ENCODE assay signal across 8 mouse cellular contexts in genomic region chr14:52278932-52279746, GRCm38 (mm10). TPM values are rescaled to one million over a fixed set of nuclear protein-coding genes. Genes with fewer than 3 reads are reported as not detected.
DNase-seq lines count a peak whose midpoint lies in the region; ATAC-seq lines count a peak whose summit lies in the region.

Tox4 (plus strand) TSS chr14:52279146.
Rab2b (minus strand) TSS chr14:52279545.

- no peaks in the 10 kb centered on the region for H3K27me3 ChIP-seq in intestine, embryonic 14.5 days (replicated peaks; ENCODE audit: control insufficient read depth, insufficient read depth, low read length)

- H3K36me3 ChIP-seq in intestine, embryonic 14.5 days (ENCODE audit: control insufficient read depth, insufficient read depth, low read length): peaks cover 5% of the 10 kb centered on the region

- peak within 1 kb of the TSS; percentile 88 for H3K4me3 ChIP-seq in intestine, embryonic 14.5 days (ENCODE audit: low read depth, low read length)

- peak within 1 kb of the TSS; percentile 83 for H3K27ac ChIP-seq in intestine, embryonic 14.5 days (ENCODE audit: low read depth)

- under 1% methylated on average over 66 of the region's 66 CpGs for WGBS in intestine, embryonic 14.5 days

- intact Hi-C loops in left cerebral cortex, postnatal 14 days (cut with DNase I): no loop called here

- H3K4me1 ChIP-seq in intestine, embryonic 14.5 days (replicated peaks; ENCODE audit: control insufficient read depth, insufficient read depth, low read length): peaks cover 7% of the 10 kb centered on the region

- H3K9me3 ChIP-seq in intestine, embryonic 14.5 days (ENCODE audit: control insufficient read depth, low read length): no peaks in the 10 kb centered on the region

- peak; percentile 97 to 98 for DNase-seq in adrenal gland, adult 18-20 months (ENCODE audit: low spot score in 2 of 2)
- peak; percentile 99 for DNase-seq in embryo, embryonic 11 days
- peak; percentile 98 for DNase-seq in gastrocnemius, postnatal 25 days
- DNase-seq in intestine, embryonic 14.5 days (ENCODE audit: low spot score): peak; percentile 99
- DNase-seq in left cerebral cortex, postnatal 14 days (ENCODE audit: low spot score in 2 of 2): peak; percentile 99 to 100
- DNase-seq in mesoderm, embryonic 11.5 days (ENCODE audit: low read depth, low spot score): peak; percentile 99
- DNase-seq in right cerebral cortex, postnatal 36 days (ENCODE audit: low spot score in 2 of 2): peak; percentile 99
- peak; percentile 99 for DNase-seq in yolk sac, embryonic 10.5 days (ENCODE audit: low spot score)

- peak within 1 kb of the TSS; percentile 85 for H3K9ac ChIP-seq in intestine, embryonic 14.5 days (ENCODE audit: low read length)

- peak; percentile 99 for ATAC-seq in intestine, embryonic 14.5 days (replicated peaks; ENCODE audit: low FRiP score, low TSS enrichment, low read depth)

- peak within 1 kb of the TSS; percentile 71 for H3K4me2 ChIP-seq in intestine, embryonic 14.5 days (ENCODE audit: low read length)

RNA-seq across cellular contexts. Expression of gene Tox4, which starts in this region (rescaled TPM):
- total RNA-seq in adrenal gland, adult 18-20 months (2021): 10 to 100 TPM; 64.5 to 66.0 TPM
- 10 to 100 TPM; 35.8 to 41.6 TPM for total RNA-seq in gastrocnemius, postnatal 25 days (2021)
- 34.3 and 44.9 TPM in 2 replicates for polyA plus RNA-seq in intestine, embryonic 14.5 days (2014; fragmentation: Nextera tagmentation; extraction: Ambion mirVana)
- 10 to 100 TPM; 61.4 to 62.6 TPM for total RNA-seq in left cerebral cortex, postnatal 14 days (2021)

RNA-seq across cellular contexts. Expression of gene Rab2b, which starts in this region (rescaled TPM):
- 10 to 100 TPM; 31.4 to 37.6 TPM for total RNA-seq in adrenal gland, adult 18-20 months (2021)
- 1 to 10 TPM; 2.3 to 3.5 TPM for total RNA-seq in gastrocnemius, postnatal 25 days (2021)
- 21.0 and 22.1 TPM in 2 replicates for polyA plus RNA-seq in intestine, embryonic 14.5 days (2014; fragmentation: Nextera tagmentation; extraction: Ambion mirVana)
- 10 to 100 TPM; 34.7 to 35.3 TPM for total RNA-seq in left cerebral cortex, postnatal 14 days (2021)

Comparison
In these comparisons a context has a peak if more than half of its experiments do, and no peak if none do; other contexts are left out.
1. Peak in every context shown above with its lines: DNase-seq, ATAC-seq, H3K4me3 ChIP-seq and H3K27ac ChIP-seq.
2. RNA of gene Rab2b (total RNA-seq): 31.4 to 37.6 TPM in adrenal gland, adult 18-20 months and 34.7 to 35.3 TPM in left cerebral cortex, postnatal 14 days; 2.3 to 3.5 TPM in gastrocnemius, postnatal 25 days; every median in the first group is over 4 times any median in the second.